Mouse (Mus musculus) intestine, embryonic 16.5 days (tissue): ENCODE measurements around the gene Iqcg. TPM values are rescaled to one million over a fixed set of nuclear protein-coding genes. Genes with fewer than 3 reads are reported as not detected.
"Not testable (repeated sequence)": the region's sequence is repeated elsewhere in the genome, so short reads cannot be mapped to it uniquely, and the experiment has no call there.

ENCODE experiments used
- ATAC-seq: fragments of 200-750 bp; cut with Nextera tagmentation; 2 replicates; pipeline ENCODE4 v1.8.0; 2017; ENCODE audit warnings: moderate TSS enrichment, moderate library complexity
- H3K27ac ChIP-seq: fragments of 300-500 bp; sonication (generic); 2 replicates; pipeline ENCODE4 v1.5.1; 2014; ENCODE audit warnings: mild to moderate bottlenecking, low read length
- H3K27me3 ChIP-seq: fragments of 300-500 bp; sonication (generic); replicated peaks from 2 replicates; pipeline ENCODE4 v1.6.1; 2014; ENCODE audit warnings: low read length, control low read depth, mixed read lengths; ENCODE audit not compliant: control insufficient read depth, insufficient read depth
- H3K36me3 ChIP-seq: fragments of 300-500 bp; sonication (generic); 2 replicates; pipeline ENCODE4 v1.6.1; 2014; ENCODE audit warnings: low read length, control low read depth; ENCODE audit not compliant: control insufficient read depth, insufficient read depth
- H3K4me1 ChIP-seq: fragments of 300-500 bp; sonication (generic); 2 replicates; pipeline ENCODE4 v1.6.1; 2014; ENCODE audit warnings: low read length, control low read depth, mixed read lengths; ENCODE audit not compliant: control insufficient read depth, insufficient read depth
- H3K4me2 ChIP-seq: fragments of 300-500 bp; sonication (generic); 2 replicates; pipeline ENCODE4 v1.6.1; 2014; ENCODE audit warnings: low read depth, low read length, control low read depth
- H3K4me3 ChIP-seq: fragments of 300-500 bp; sonication (generic); 2 replicates; pipeline ENCODE4 v1.5.1; 2014; ENCODE audit warnings: mild to moderate bottlenecking, low read length
- H3K9ac ChIP-seq: fragments of 300-500 bp; sonication (generic); 2 replicates; pipeline ENCODE4 v1.6.1; 2014; ENCODE audit warnings: low read depth, low read length
- H3K9me3 ChIP-seq: fragments of 300-500 bp; sonication (generic); 2 replicates; pipeline ENCODE4 v1.6.1; 2016; ENCODE audit warnings: low read length, control low read depth; ENCODE audit not compliant: control insufficient read depth
- WGBS: fragments of 180-500 bp; shearing (Covaris S2); extraction: QIAGEN DNeasy Blood & Tissue Kit; methylation state at CpG from one replicate; pipeline ENCODE4 v1.1.7; 2014; 5-methylcytosine and 5-hydroxymethylcytosine counted together
- polyA plus RNA-seq: library from polyadenylated mRNA; unstranded; fragments of >200 nt; fragmentation: Nextera tagmentation; extraction: Ambion mirVana; gene quantifications from 2 replicates; pipeline ENCODE4 v1.2.1, GENCODE M21; 2015

Iqcg gene
- polyA plus RNA-seq, 1 experiment from 2014 or later = 1.9 TPM

- H3K4me1 ChIP-seq = no peaks in the 10 kb centered on the region
- H3K9me3 ChIP-seq = no peaks in the 10 kb centered on the region
- H3K4me3 ChIP-seq = no peak overlapping the region
- no peak for ATAC-seq
- no peak overlapping the region for H3K27ac ChIP-seq
- no peaks in the 10 kb centered on the region for H3K27me3 ChIP-seq
- no peak overlapping the region for H3K9ac ChIP-seq
- H3K4me2 ChIP-seq = no peak overlapping the region
- no peaks in the 10 kb centered on the region; the same call in 1 of the 2 replicates for H3K36me3 ChIP-seq
These were observed 14.9 kb upstream of the Iqcg start for GRCm38 (mm10) chr16:33070928-33071327.

GRCm38 (mm10) chr16:33064636-33065035, 8.6 kb upstream of the Iqcg start:
- no peak for ATAC-seq
- no peak overlapping the region for H3K9ac ChIP-seq
- H3K4me1 ChIP-seq = peaks cover 6% of the 10 kb centered on the region; the same call in 1 of the 2 replicates
- no peaks in the 10 kb centered on the region for H3K9me3 ChIP-seq
- H3K36me3 ChIP-seq = peaks cover 2% of the 10 kb centered on the region; the same call in 1 of the 2 replicates
- no peak overlapping the region for H3K4me3 ChIP-seq
- 76% methylated on average over 9 of the region's 9 CpGs for WGBS
- H3K4me2 ChIP-seq = no peak overlapping the region
- H3K27me3 ChIP-seq = no peaks in the 10 kb centered on the region
- no peak overlapping the region for H3K27ac ChIP-seq

GRCm38 (mm10) chr16:33063267-33063666, 7.2 kb upstream of the Iqcg start:
- Histone ChIP-seq H3K27me3 (no peaks in the 10 kb centered on the region), H3K9ac (peak overlapping the region; percentile 70), H3K4me2 (peak overlapping the region; percentile 65), H3K9me3 (no peaks in the 10 kb centered on the region), H3K4me3 (peak overlapping the region; percentile 81), H3K36me3 (peaks cover 14% of the 10 kb centered on the region), H3K4me1 (peaks cover 17% of the 10 kb centered on the region), H3K27ac (no peak overlapping the region; the same call in 1 of the 2 replicates)
- ATAC-seq = no peak
- 21% methylated on average over 7 of the region's 7 CpGs for WGBS

GRCm38 (mm10) chr16:33062682-33063131, 6.7 kb upstream of the Iqcg start:
- Histone ChIP-seq H3K9ac (peak overlapping the region; percentile 70), H3K36me3 (peaks cover 19% of the 10 kb centered on the region), H3K4me2 (peak overlapping the region; percentile 65), H3K27me3 (no peaks in the 10 kb centered on the region), H3K27ac (peak overlapping the region; percentile 91), H3K9me3 (no peaks in the 10 kb centered on the region), H3K4me3 (peak overlapping the region; percentile 81), H3K4me1 (peaks cover 22% of the 10 kb centered on the region)
- peak; percentile 81 for ATAC-seq
- WGBS = under 1% methylated on average over 35 of the region's 35 CpGs

- Histone ChIP-seq H3K27ac (peak within 1 kb of the TSS; percentile 91), H3K36me3 (peaks cover 19% of the 10 kb centered on the region), H3K9me3 (no peaks in the 10 kb centered on the region), H3K4me2 (peak within 1 kb of the TSS; percentile 65), H3K4me1 (peaks cover 22% of the 10 kb centered on the region), H3K4me3 (peak within 1 kb of the TSS; percentile 81), H3K27me3 (no peaks in the 10 kb centered on the region), H3K9ac (peak within 1 kb of the TSS; percentile 70)
- under 1% methylated on average over 64 of the region's 64 CpGs for WGBS
- ATAC-seq = peak; percentile 97
These were observed 6.1 kb upstream of the Iqcg start, which contains the start of gene Lmln for GRCm38 (mm10) chr16:33062024-33062681. Gene Lmln (plus strand): TSS chr16:33062521.

GRCm38 (mm10) chr16:33061400-33061799, 5.4 kb upstream of the Iqcg start:
- H3K4me1 ChIP-seq = peaks cover 22% of the 10 kb centered on the region
- peaks cover 19% of the 10 kb centered on the region for H3K36me3 ChIP-seq
- H3K27ac ChIP-seq = peak overlapping the region; percentile 91
- no peak overlapping the region for H3K9ac ChIP-seq
- H3K4me2 ChIP-seq = peak overlapping the region; percentile 65
- ATAC-seq = no peak
- H3K4me3 ChIP-seq = peak overlapping the region; percentile 81
- 53% methylated on average over 11 of the region's 11 CpGs for WGBS
- H3K9me3 ChIP-seq = no peaks in the 10 kb centered on the region
- H3K27me3 ChIP-seq = no peaks in the 10 kb centered on the region

GRCm38 (mm10) chr16:33060926-33061325, 4.9 kb upstream of the Iqcg start:
- H3K4me3 ChIP-seq = no peak overlapping the region
- peaks cover 19% of the 10 kb centered on the region for H3K36me3 ChIP-seq
- no peak overlapping the region for H3K9ac ChIP-seq
- no peak overlapping the region for H3K27ac ChIP-seq
- no peak for ATAC-seq
- H3K4me1 ChIP-seq = peaks cover 22% of the 10 kb centered on the region
- H3K27me3 ChIP-seq = no peaks in the 10 kb centered on the region
- no peak overlapping the region for H3K4me2 ChIP-seq
- no peaks in the 10 kb centered on the region for H3K9me3 ChIP-seq
- 79% methylated on average over 2 of the region's 2 CpGs for WGBS

- Histone ChIP-seq H3K9ac (0 out of 2 replicates have a peak overlapping the region, but pooled peaks have one; percentile 8), H3K4me3 (no peak overlapping the region), H3K27me3 (no peaks in the 10 kb centered on the region), H3K4me2 (no peak overlapping the region), H3K36me3 (peaks cover 19% of the 10 kb centered on the region), H3K27ac (no peak overlapping the region), H3K9me3 (no peaks in the 10 kb centered on the region), H3K4me1 (peaks cover 25% of the 10 kb centered on the region)
- 79% methylated on average over 1 of the region's 1 CpGs for WGBS
- no peak for ATAC-seq
These were observed 3.5 kb upstream of the Iqcg start for GRCm38 (mm10) chr16:33059471-33059870.

GRCm38 (mm10) chr16:33058656-33059055, 2.6 kb upstream of the Iqcg start:
- Histone ChIP-seq H3K4me1 (peaks cover 25% of the 10 kb centered on the region), H3K36me3 (peaks cover 19% of the 10 kb centered on the region)
- not testable (repeated sequence) for H3K9me3 ChIP-seq, H3K27me3 ChIP-seq, H3K4me2 ChIP-seq, H3K4me3 ChIP-seq, ATAC-seq, H3K27ac ChIP-seq, H3K9ac ChIP-seq
- WGBS = 84% methylated on average over 9 of the region's 9 CpGs
